Mouse (Mus musculus) myocyte (in vitro differentiated cells): ENCODE measurements around the gene Sec24c.

Experiments
- MAX ChIP-seq: IDR thresholded peaks from one replicate; pipeline ENCODE4 v1.6.1; 2011; ENCODE audit warnings: low read depth, mild to moderate bottlenecking, control low read depth
- POLR2A ChIP-seq: IDR thresholded peaks from one replicate; pipeline ENCODE4 v1.6.1; 2011; ENCODE audit warnings: low read depth, mild to moderate bottlenecking, control low read depth, moderate library complexity; ENCODE audit not compliant: insufficient read length
- POLR2AphosphoS2 ChIP-seq: IDR thresholded peaks from one replicate; pipeline ENCODE4 v1.6.1; 2011; ENCODE audit warnings: low read depth, control low read depth; ENCODE audit not compliant: insufficient read length
- SRF ChIP-seq: IDR thresholded peaks from one replicate; pipeline ENCODE4 v1.6.1; 2011; ENCODE audit warnings: low read depth; ENCODE audit not compliant: control insufficient read depth, insufficient read length
- TCF12 ChIP-seq: IDR thresholded peaks from one replicate; pipeline ENCODE4 v1.6.1; 2011; ENCODE audit warnings: mild to moderate bottlenecking, control low read depth; ENCODE audit not compliant: poor library complexity, insufficient read depth, severe bottlenecking
- USF1 ChIP-seq: IDR thresholded peaks from one replicate; pipeline ENCODE4 v1.6.1; 2011; ENCODE audit warnings: low read depth, mild to moderate bottlenecking, control low read depth, moderate library complexity

- TF ChIP-seq POLR2AphosphoS2: no peak
- no peak for TF ChIP-seq MAX
- no peak for TF ChIP-seq SRF
- TF ChIP-seq POLR2A: no peak
- no peak for TF ChIP-seq TCF12
- TF ChIP-seq USF1: no peak
Observed at GRCm38 (mm10) chr14:20700362-20700761, 26.3 kb downstream of the Sec24c start.
